Mouse (Mus musculus): ENCODE measurements around the gene Stard9.

GRCm38 (mm10) chr2:120608830-120609723, 19.8 kb upstream of the Stard9 start, which contains the start of the genes Haus2 and Lrrc57:
- TF ChIP-seq CTCF (IDR thresholded peaks at IDR 0.05; ENCODE audit: low read depth, low read length) (no peak), POLR2A (IDR thresholded peaks at IDR 0.05; ENCODE audit: borderline replicate concordance, low read depth, low read length) (peak; percentile 8; the same call in 1 of the 2 replicates)
